8 mouse cellular contexts compared by ENCODE assay signal in genomic region chr2:59161441-59162284, GRCm38 (mm10). TPM values are rescaled to one million over a fixed set of nuclear protein-coding genes. Genes with fewer than 3 reads are reported as not detected.
DNase-seq lines count a peak whose midpoint lies in the region; ATAC-seq and TF ChIP-seq lines count a peak whose summit lies in the region.

No protein-coding gene starts in this region.

- peaks cover 17% of the 10 kb centered on the region for H3K36me3 ChIP-seq in G1E (replicated peaks)
- H3K36me3 ChIP-seq in hindbrain, embryonic 10.5 days: no peaks in the 10 kb centered on the region
- H3K36me3 ChIP-seq in lung, embryonic 15.5 days: no peaks in the 10 kb centered on the region
- no peaks in the 10 kb centered on the region for H3K36me3 ChIP-seq in thymus, adult 2 months (ENCODE audit: control insufficient read depth, insufficient read depth, low read length)

- TF ChIP-seq POLR2A in cerebellum, adult 2 months (IDR thresholded peaks at IDR 0.05; ENCODE audit: borderline replicate concordance, insufficient read depth, low read length): 0 out of 2 replicates have a peak, but pooled peaks have one; percentile 31
- TF ChIP-seq POLR2A in thymus, adult 2 months (IDR thresholded peaks at IDR 0.05; ENCODE audit: control insufficient read depth, extremely low read depth, insufficient read depth, low read length, poor library complexity): no peak

- no peak for TF ChIP-seq CTCF in G1E (IDR thresholded peaks at IDR 0.05; ENCODE audit: low read depth, low read length)
- TF ChIP-seq CTCF in cerebellum, adult 2 months (IDR thresholded peaks at IDR 0.05; ENCODE audit: borderline replicate concordance, insufficient read depth, low read depth, low read length): peak; percentile 32; the same call in 1 of the 2 replicates
- TF ChIP-seq CTCF in thymus, adult 2 months (IDR thresholded peaks at IDR 0.05; ENCODE audit: borderline replicate concordance, control insufficient read depth, extremely low read depth, insufficient read depth, low read length, poor library complexity): peak; percentile 17; the same call in 1 of the 2 replicates

- peak overlapping the region; percentile 82 for H3K9ac ChIP-seq in lung, embryonic 15.5 days

- H3K4me3 ChIP-seq in G1E (ENCODE audit: low read depth, low read length): peak overlapping the region; percentile 94
- peak overlapping the region; percentile 81 for H3K4me3 ChIP-seq in cerebellum, adult 2 months (replicated peaks; ENCODE audit: insufficient read depth, low read depth, low read length)
- peak overlapping the region; percentile 93 for H3K4me3 ChIP-seq in hindbrain, embryonic 10.5 days
- peak overlapping the region; percentile 83 for H3K4me3 ChIP-seq in lung, embryonic 15.5 days
- peak overlapping the region; percentile 94 for H3K4me3 ChIP-seq in thymus, adult 2 months (ENCODE audit: control insufficient read depth, insufficient read depth, low read length)

- H3K27me3 ChIP-seq in G1E (ENCODE audit: insufficient read depth, low read length): no peaks in the 10 kb centered on the region; the same call in 1 of the 2 replicates
- H3K27me3 ChIP-seq in cerebellum, adult 2 months (ENCODE audit: control insufficient read depth, insufficient read depth, low read length): no peaks in the 10 kb centered on the region
- no peaks in the 10 kb centered on the region for H3K27me3 ChIP-seq in hindbrain, embryonic 10.5 days (ENCODE audit: insufficient read depth, poor library complexity, severe bottlenecking)
- H3K27me3 ChIP-seq in lung, embryonic 15.5 days: no peaks in the 10 kb centered on the region
- H3K27me3 ChIP-seq in thymus, adult 2 months (ENCODE audit: control insufficient read depth, insufficient read depth, low read length): no peaks in the 10 kb centered on the region

- peak overlapping the region; percentile 90 for H3K4me2 ChIP-seq in lung, embryonic 15.5 days

- peak; percentile 29; the same call in 1 of the 2 replicates for ATAC-seq in G1E (ENCODE audit: extremely low read depth, insufficient number of reproducible peaks, low FRiP score, poor library complexity, severe bottlenecking)
- peak; percentile 66 for ATAC-seq in frontal cortex, adult (ENCODE audit: low TSS enrichment)
- ATAC-seq in lung, embryonic 15.5 days (ENCODE audit: borderline replicate concordance, extremely low read depth, low FRiP score, low TSS enrichment): peak; percentile 67

- under 1% methylated on average over 74 of the region's 74 CpGs for WGBS in cerebellum, adult 2 months
- under 1% methylated on average over 74 of the region's 74 CpGs for WGBS in hindbrain, embryonic 10.5 days
- under 1% methylated on average over 74 of the region's 74 CpGs for WGBS in lung, embryonic 15.5 days
- 2% methylated on average over 74 of the region's 74 CpGs for WGBS in thymus, adult 2 months

- H3K4me1 ChIP-seq in G1E (ENCODE audit: insufficient read depth, low read depth, low read length): peaks cover 40% of the 10 kb centered on the region
- H3K4me1 ChIP-seq in cerebellum, adult 2 months (ENCODE audit: control insufficient read depth, insufficient read depth, low read length): peaks cover 6% of the 10 kb centered on the region; the same call in 1 of the 2 replicates
- peaks cover 30% of the 10 kb centered on the region for H3K4me1 ChIP-seq in hindbrain, embryonic 10.5 days (replicated peaks)
- H3K4me1 ChIP-seq in lung, embryonic 15.5 days: peaks cover 19% of the 10 kb centered on the region
- peaks cover 10% of the 10 kb centered on the region; the same call in 1 of the 2 replicates for H3K4me1 ChIP-seq in thymus, adult 2 months (replicated peaks; ENCODE audit: control insufficient read depth, insufficient read depth, low read length)

- H3K27ac ChIP-seq in cerebellum, adult 2 months (ENCODE audit: insufficient read depth, low read length): peak overlapping the region; percentile 71
- H3K27ac ChIP-seq in hindbrain, embryonic 10.5 days: peak overlapping the region; percentile 95
- H3K27ac ChIP-seq in lung, embryonic 15.5 days: peak overlapping the region; percentile 92
- no peak overlapping the region for H3K27ac ChIP-seq in thymus, adult 2 months (ENCODE audit: control insufficient read depth, insufficient read depth, low read length)

- peak; percentile 59 for DNase-seq in G1E (ENCODE audit: low spot score)
- DNase-seq in cerebellum, adult 2 months: peak; percentile 84 to 86
- DNase-seq in hindbrain, embryonic 10.5 days (ENCODE audit: low spot score): peak; percentile 76
- DNase-seq in layer of hippocampus, adult 9-11 months: peak; percentile 74
- peak; percentile 53 for DNase-seq in ovary, adult 18-20 months (ENCODE audit: low spot score)
- DNase-seq in thymus, adult 2 months: peak; percentile 67

- no peaks in the 10 kb centered on the region for H3K9me3 ChIP-seq in G1E (replicated peaks)
- H3K9me3 ChIP-seq in hindbrain, embryonic 10.5 days: no peaks in the 10 kb centered on the region
- H3K9me3 ChIP-seq in lung, embryonic 15.5 days: no peaks in the 10 kb centered on the region

RNA-seq across cellular contexts. Expression of gene Pkp4, which starts 1.0 kb away (rescaled TPM):
- 61.0 and 80.8 TPM in 2 replicates for total RNA-seq in G1E (2014; fragmentation: Nextera tagmentation)
- 28.2 and 29.1 TPM in 2 replicates for total RNA-seq in G1E (2017)
- 58.7 and 80.5 TPM in 2 replicates for polyA plus RNA-seq in G1E (2012)
- polyA plus RNA-seq in cerebellum, adult 2 months (2012; rRNA removed): 200 and 203 TPM in 2 replicates
- 14.7 and 17.2 TPM in 2 replicates for polyA plus RNA-seq in hindbrain, embryonic 10.5 days (2016; fragmentation: Nextera tagmentation; extraction: Ambion mirVana)
- 28.3 and 30.8 TPM in 2 replicates for polyA plus RNA-seq in lung, embryonic 15.5 days (2015; fragmentation: Nextera tagmentation; extraction: Ambion mirVana)
- polyA plus RNA-seq in thymus, adult 2 months (2012; rRNA removed): 40.1 and 40.8 TPM in 2 replicates

RNA-seq across cellular contexts. Expression of gene Ccdc148, which starts 1.2 kb away (rescaled TPM):
- total RNA-seq in G1E (2014; fragmentation: Nextera tagmentation) (not detected in 2 replicates), G1E (2017) (0.12 and 0.22 TPM in 2 replicates)
- polyA plus RNA-seq in G1E (2012): not detected in 2 replicates
- 3.8 and 4.0 TPM in 2 replicates for polyA plus RNA-seq in cerebellum, adult 2 months (2012; rRNA removed)
- 1.2 TPM in 2 replicates for polyA plus RNA-seq in hindbrain, embryonic 10.5 days (2016; fragmentation: Nextera tagmentation; extraction: Ambion mirVana)
- 1.6 and 2.0 TPM in 2 replicates for polyA plus RNA-seq in lung, embryonic 15.5 days (2015; fragmentation: Nextera tagmentation; extraction: Ambion mirVana)
- polyA plus RNA-seq in thymus, adult 2 months (2012; rRNA removed): 0.34 and 0.36 TPM in 2 replicates
